Mouse (Mus musculus) frontal cortex, adult 2 months (tissue): Measurements from ENCODE around the gene 1700042G07Rik. TPM values are rescaled to one million over a fixed set of nuclear protein-coding genes. Genes with fewer than 3 reads are reported as not detected.

ENCODE experiments used
- DNase-seq, 2 experiments: peaks; one replicate each; pipeline ENCODE4 v3.0.0; 2022; ENCODE audit warnings: low spot score in 1 of 2; ENCODE audit errors: extremely low spot score in 1 of 2
- polyA plus RNA-seq: library from polyadenylated mRNA; depleted of rRNA; stranded (reverse); fragments of >200 nt; gene quantifications from 2 replicates; pipeline ENCODE4 v1.2.3, GENCODE M21; 2012

The 1700042G07Rik gene
- polyA plus RNA-seq, 1 experiment, result not detected

GRCm38 (mm10) chr4:116160769-116161168, 12.4 kb upstream of the 1700042G07Rik start:
- peak; percentile 89 for DNase-seq

- no peak for DNase-seq
Observed at GRCm38 (mm10) chr4:116162142-116162541, 11.0 kb upstream of the 1700042G07Rik start.

DNA sequence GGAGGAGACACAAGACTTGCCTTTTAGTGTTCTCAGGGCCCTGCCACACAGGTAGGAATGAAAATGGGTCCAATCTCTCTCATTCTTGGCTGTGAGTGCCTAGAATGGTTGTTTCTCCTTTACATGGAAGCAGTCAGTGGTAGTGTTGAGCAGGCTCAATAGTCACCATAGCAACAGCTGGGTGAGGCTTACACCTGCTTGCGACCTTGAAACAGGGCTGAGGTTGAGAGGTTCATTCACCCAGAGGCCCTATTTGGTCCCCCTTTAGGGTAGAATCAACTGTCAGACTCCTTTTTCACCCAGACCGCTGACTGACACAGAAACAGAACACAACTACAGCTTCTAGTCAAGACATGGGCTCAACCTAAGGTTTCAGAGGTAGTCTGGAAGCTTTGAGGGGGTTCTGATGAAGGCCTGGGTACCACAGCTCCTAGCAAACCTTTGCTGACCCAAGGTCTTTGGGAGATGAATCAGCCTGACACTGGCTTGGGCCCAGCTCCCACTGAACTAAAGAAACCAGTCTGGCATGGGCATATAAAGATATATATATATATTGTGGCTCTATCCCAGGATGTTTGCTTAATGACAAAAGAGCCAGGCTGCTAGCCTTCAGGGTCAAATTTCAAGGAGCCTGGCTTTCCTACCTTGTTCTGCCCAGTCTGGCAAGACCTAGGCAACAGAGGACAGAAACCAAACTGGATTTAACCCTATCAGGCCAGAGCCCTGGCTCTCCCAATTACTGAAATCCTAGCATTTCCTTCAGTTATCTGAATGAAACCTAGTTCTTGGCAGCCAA, 8.2 kb upstream of the 1700042G07Rik start:
- no peak for DNase-seq

DNA sequence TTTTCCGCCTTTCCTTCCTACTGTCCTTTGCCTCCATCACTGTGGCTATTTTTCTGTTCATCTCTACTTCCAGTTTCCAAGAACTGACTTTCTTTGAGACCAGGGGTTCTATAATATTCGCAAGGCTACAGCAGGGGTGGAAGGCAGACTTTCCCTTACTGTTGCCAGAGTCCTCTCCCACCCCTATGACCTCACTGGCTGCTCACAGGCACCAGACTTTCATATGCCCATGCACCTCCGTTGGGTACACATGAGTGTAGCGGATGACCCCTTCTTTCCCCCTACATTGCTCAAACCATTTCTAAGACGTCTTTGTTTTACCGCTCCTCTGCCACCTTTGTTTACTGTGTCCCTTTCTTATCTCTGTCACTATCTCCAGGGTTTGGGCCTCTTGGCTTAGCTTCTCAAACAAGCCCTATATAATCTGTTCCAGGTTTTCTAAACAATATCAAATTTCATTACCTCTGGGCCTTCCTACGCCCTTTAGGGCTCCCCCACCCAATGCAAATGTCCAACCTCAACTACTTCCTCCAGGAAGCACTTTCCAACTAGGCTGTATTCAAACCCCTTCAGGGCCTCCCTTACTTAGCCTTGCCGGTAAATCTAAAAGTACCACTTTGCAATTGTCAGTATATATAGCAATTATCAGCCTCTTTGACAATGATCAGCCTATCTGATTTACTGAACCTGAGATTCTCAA, 7.3 kb upstream of the 1700042G07Rik start:
- no peak for DNase-seq

GRCm38 (mm10) chr4:116167404-116167803, 5.8 kb upstream of the 1700042G07Rik start, which contains the start of gene Tspan1:
Gene Tspan1 (minus strand): TSS chr4:116167601.
- DNase-seq, result no peak

GRCm38 (mm10) chr4:116168617-116169352, 4.4 kb upstream of the 1700042G07Rik start:
- DNase-seq, result peak in 1 of 2 experiments; percentile 91

- no peak for DNase-seq
Observed at GRCm38 (mm10) chr4:116169353-116169672, 3.9 kb upstream of the 1700042G07Rik start.

DNA sequence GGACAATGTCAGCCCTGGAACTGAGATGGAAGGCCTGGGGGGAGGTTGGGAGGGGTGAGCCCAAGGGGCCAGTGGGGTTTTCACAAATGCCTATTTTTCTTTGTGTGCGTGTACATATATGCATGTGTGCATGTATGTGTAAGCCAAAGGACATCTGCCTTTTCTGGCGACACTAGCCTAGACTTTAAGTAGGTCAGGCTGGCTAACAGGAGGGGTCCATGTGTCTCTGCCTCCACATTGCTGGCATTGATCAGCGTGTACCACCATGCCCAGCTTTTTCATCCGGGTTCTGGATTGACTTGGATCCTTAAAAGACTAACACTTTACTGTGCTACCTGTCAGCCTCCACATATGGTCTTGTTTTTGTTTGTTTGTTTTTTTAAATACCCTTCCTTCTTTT, 580 bp downstream of the 1700042G07Rik start:
- DNase-seq, result no peak

DNA sequence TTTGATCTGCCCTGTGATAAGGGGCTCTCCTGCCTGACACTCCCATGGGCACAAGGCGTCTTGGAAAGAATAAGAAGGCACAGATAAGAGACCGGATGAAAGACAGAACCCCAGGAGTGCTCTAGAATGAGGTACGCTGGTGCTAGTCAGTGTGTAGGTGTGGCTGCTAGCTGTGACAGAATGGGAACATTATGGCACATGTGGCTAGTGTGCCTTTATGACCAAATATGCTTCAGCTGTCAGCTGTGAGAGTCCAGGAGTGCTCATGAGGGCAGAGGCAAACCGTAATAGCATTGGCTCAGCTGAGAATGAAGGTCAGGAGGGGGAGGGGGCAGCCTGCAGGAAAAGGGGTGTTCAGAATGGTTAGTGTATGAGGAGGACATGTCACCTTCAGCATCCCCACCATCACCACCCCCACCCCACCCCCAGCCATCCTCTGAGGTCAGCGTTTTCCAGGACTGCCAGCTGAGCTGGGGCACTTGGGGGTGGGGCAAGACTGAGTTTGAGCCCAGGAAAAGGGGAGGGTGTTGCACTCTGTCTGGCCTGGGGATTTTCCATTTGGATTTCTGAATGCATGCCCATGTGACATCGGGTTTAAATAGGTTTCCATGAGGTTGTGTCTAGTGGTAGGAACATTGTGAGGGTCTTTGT, 1.4 kb downstream of the 1700042G07Rik start:
- DNase-seq, result no peak

DNA sequence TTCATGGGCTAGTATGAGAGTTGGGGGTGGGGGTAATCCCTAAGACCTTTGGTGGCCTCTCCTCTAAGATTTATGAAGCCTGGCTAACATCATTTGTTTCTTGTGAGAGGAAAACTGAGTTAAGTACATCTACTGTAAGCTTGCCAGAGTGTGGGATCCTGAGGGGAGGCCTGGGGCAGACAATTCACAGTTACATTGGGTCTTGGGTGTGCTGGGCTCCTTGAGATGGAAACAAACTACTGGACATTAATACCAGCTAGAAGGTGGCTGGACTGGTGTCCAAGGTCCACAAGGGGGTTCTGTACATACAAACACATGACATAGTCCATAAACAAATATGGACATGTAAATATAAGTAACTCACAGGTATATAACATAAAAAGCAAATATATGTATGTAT, 2.0 kb downstream of the 1700042G07Rik start:
- no peak for DNase-seq

DNA sequence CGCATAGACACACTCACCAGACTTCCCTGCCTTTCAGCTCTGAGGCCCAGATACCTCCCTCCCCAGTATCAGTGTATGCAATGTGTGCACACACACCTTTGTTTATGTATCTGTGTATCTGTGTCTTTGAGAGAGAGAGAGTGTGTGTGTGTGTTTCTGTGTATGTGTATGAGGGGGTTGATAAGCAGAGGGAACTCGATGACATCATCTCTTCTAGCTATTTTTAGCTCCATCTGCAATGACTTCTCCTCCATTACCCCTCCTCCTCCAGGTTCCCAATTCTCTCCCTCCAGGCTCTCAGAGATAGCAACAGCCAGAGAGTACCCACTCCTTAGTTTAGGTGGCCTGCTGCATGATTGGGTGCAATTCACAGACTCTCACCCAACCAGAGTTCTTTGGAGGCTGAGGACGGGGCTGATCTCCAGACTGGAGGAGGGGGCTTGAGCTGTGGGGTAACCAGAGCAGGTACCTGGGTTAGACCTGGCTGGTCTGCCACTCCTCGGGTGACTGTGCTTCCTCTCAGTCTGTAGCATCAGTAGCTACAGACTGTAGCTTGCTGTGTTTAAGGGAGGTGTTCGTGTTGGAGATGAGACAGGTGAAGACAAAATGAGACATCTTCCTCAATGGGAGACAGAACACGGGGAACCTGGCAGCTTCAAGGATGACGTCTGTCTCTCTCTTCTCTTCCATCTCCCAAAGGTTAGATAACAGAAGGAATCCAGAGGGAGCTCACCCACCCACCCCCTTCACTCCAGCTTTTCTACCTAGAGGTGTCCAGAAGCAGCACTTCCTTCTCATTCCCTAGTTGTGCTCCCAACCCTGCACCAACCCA, 2.8 kb downstream of the 1700042G07Rik start:
- DNase-seq, result peak; percentile 60 to 65

DNA sequence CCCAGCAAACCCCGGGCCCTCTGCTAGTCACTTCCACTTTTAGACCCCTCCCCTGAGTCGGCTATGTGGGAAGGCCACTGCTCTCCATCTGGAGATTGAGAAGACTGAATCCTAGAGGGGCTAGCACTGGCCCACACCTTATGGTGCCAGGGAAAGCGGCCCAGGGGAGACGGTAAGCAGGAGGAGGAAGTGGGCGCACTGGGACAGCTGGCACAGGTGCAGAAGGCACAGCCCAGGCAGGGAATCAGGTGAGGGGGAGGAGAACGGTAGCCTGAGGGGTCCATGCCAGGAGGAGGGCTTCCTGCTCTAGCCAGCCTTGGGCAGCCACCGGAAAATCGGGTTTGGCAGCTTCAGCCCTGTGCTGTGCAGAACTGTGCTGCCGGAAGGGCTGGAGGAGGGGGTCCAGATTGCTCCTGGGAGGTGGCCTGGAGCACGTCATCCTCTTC, 3.4 kb downstream of the 1700042G07Rik start:
- peak; percentile 56 to 77 for DNase-seq

- peak in 1 of 2 experiments; percentile 26 for DNase-seq
Observed at GRCm38 (mm10) chr4:116177140-116177539, 4.0 kb downstream of the 1700042G07Rik start.

GRCm38 (mm10) chr4:116182079-116182478, 8.9 kb downstream of the 1700042G07Rik start:
- DNase-seq, result no peak

GRCm38 (mm10) chr4:116182745-116183144, 9.6 kb downstream of the 1700042G07Rik start:
- DNase-seq, result peak in 1 of 2 experiments; percentile 46

DNA sequence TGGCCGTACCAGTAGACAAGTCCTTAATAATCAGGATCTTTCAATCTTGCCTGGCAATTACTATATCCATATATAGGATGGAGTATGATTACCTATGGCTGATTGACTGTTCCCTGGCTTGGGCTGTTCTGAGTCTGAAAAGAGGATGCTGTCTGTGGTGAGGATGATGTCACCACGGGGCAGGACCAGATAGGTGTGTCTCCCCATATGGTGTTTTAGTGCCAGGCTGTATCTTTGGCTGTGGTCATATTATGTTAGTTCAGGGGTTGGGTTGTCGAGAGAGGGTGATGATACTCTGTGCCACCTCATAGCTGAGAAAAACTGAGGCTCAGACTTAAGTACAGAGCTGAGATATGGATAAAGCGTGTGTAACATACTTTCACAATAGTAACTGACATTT, 11.9 kb downstream of the 1700042G07Rik start:
- no peak for DNase-seq

DNA sequence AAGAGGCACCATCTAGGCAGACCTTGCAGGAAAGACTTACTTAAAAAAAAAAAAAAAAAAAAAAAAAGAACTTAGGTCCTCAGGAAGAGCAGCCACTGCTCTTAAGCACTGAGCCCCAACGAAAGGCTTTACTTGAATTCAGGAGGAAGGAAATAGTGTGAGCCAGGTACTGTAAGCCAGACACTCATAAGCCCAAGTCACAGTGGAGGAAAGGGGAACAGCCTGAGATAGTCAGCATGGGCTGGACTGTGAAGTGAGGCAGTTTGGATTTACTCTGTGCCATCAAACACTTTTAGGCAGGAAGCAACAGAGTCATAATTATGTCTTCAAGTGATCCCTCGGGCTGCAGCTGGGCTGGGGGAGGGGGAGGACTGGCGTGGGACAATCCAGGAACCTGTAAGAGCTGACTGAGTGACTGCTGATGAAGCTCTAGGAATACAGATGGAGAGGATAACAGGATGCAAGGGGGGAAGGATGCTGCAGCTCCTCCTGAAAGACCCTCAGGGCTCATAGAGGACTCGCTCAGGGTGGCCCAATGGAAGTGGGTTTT, 19.2 kb downstream of the 1700042G07Rik start:
- no peak for DNase-seq

DNA sequence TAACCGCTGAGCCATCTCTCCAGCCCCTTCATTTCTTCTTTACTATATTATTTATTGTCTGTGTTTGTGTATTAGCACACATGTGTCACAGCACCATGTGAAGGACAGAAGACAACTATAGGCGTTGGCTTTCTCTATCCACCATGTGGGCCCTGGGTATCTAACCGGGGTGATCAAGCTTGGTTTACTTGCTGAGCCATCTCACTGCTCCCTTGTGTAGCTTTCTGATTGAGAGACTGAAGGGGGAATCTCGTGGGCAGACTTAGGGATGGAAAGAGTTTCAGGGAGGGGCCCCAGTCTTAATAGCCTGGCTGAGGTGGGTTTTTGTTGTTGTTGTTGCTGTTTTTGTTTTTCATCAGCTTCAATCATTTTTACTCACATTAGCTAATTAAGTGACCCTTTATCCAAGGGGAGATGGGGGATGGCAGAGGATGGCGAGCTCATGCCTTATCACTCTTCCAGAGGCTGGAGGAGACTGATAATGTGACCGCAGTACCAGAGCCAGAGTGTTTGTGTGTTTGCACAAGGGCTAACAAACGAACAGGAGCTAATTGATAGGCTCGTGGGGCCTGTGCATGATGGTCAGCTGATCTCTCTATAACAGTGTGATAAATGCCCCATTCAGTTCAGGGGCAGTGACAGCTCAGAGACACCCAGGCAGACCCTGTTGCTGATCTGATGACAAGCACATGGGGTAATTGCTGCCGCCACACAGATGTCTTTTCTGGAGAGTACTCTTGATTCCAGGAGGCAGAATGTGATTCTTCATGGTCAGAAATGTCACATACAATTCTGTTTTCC, 20.6 kb downstream of the 1700042G07Rik start:
- DNase-seq, result no peak

DNA sequence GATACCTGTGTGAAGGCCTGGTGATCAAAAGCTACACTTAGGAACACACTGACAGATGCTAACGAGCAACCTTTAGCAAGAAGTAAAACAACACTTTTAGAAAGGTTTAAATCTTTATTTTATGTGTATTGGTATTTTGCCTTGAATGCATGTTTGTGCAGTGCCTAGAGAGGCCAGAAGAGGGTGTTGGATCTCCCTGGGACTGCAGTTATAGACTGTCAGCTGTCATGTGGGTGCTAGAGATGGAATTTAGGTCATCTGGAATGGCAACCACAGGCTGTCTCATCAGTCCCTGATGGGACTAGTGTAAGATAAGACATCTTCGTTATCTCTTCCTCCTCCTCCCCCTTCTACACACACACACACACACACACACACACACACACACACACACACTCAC, 25.2 kb downstream of the 1700042G07Rik start:
- no peak for DNase-seq
